Mouse (Mus musculus) common myeloid progenitor, adult 5-6 weeks (primary cell): ENCODE data around the gene Alk. TPM values are rescaled to one million over a fixed set of nuclear protein-coding genes. Genes with fewer than 3 reads are reported as not detected.

Experiments used
- ATAC-seq: replicated peaks from 2 replicates; pipeline ENCODE4 v1.8.0; 2016; ENCODE audit warnings: low read depth, mild to moderate bottlenecking, moderate TSS enrichment, inconsistent platforms; ENCODE audit not compliant: poor library complexity, severe bottlenecking
- total RNA-seq: library from RNA; stranded (forward); fragments of 200-1000, 187-1606 nt; gene quantifications from 2 replicates; pipeline ENCODE4 v1.2.3, GENCODE M21; 2017

Gene Alk
- not detected in 2 replicates for total RNA-seq

- peak; percentile 91 for ATAC-seq
Observed at GRCm38 (mm10) chr17:72604610-72604980, at the start of gene Alk. Gene Alk (minus strand): TSS chr17:72604627.

- no peak for ATAC-seq
Observed at GRCm38 (mm10) chr17:72652801-72653200, 48.4 kb upstream of the Alk start.

- no peak for ATAC-seq
Observed at GRCm38 (mm10) chr17:72648607-72649217, 44.3 kb upstream of the Alk start.

- ATAC-seq: no peak
Observed at GRCm38 (mm10) chr17:72646167-72646566, 41.7 kb upstream of the Alk start.

GRCm38 (mm10) chr17:72640095-72640494 is 35.7 kb upstream of the Alk start:
- ATAC-seq: no peak

- ATAC-seq: no peak
Observed at GRCm38 (mm10) chr17:72639400-72639799, 35.0 kb upstream of the Alk start.

GRCm38 (mm10) chr17:72606251-72606650 is 1.8 kb upstream of the Alk start:
- peak; percentile 40 for ATAC-seq

- no peak for ATAC-seq
Observed at GRCm38 (mm10) chr17:72603886-72604609, 379 bp downstream of the Alk start.

- ATAC-seq: peak; percentile 79
Observed at GRCm38 (mm10) chr17:72603118-72603885, 1.1 kb downstream of the Alk start.

GRCm38 (mm10) chr17:72600806-72601205 is 3.6 kb downstream of the Alk start:
- no peak for ATAC-seq

GRCm38 (mm10) chr17:72587671-72588070 is 16.8 kb downstream of the Alk start:
- no peak for ATAC-seq

GRCm38 (mm10) chr17:72580142-72580541 is 24.3 kb downstream of the Alk start:
- no peak for ATAC-seq

GRCm38 (mm10) chr17:72579321-72579720 is 25.1 kb downstream of the Alk start:
- ATAC-seq: no peak

GRCm38 (mm10) chr17:72571379-72571778 is 33.0 kb downstream of the Alk start:
- no peak for ATAC-seq

- ATAC-seq: no peak
Observed at GRCm38 (mm10) chr17:72569491-72569890, 34.9 kb downstream of the Alk start.

GRCm38 (mm10) chr17:72563423-72563822 is 41.0 kb downstream of the Alk start:
- ATAC-seq: no peak

- ATAC-seq: no peak
Observed at GRCm38 (mm10) chr17:72561471-72561870, 43.0 kb downstream of the Alk start.

GRCm38 (mm10) chr17:72560771-72561170 is 43.7 kb downstream of the Alk start:
- no peak for ATAC-seq

GRCm38 (mm10) chr17:72557029-72557735 is 47.2 kb downstream of the Alk start:
- ATAC-seq: no peak

- ATAC-seq: no peak
Observed at GRCm38 (mm10) chr17:72546274-72546673, 58.2 kb downstream of the Alk start.
